ENCODE assay signal across 24 mouse cellular contexts in the genomic region with DNA sequence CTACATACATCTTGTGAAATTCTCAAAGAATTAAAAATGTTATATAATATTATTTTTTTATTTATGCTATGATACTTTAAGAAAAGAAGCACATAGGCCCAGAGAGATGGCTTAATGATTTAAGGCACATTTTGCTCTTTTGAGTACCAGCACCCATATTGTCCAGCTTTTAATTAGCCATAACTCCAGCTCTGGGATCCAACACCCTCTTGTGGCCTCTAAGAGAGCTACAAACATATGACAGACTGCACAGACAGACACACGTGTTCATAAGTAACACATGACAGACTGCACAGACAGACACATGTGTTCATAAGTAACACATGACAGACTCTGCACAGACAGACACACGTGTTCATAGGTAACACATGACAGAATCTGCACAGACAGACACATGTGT.
"Had no signal": no experiment of that assay in that cellular context is flagged by ENCODE, and none has a peak within 500 bp of the region (broad histone marks: within the 10 kb centered on the region; RNA-seq: fewer than 3 reads in every experiment).

No protein-coding gene starts in this region.

- H3K27ac ChIP-seq: heart, adult 2 months; heart, embryonic 13.5 days; heart, embryonic 15.5 days; hindbrain, embryonic 13.5 days; hindbrain, embryonic 15.5 days; kidney, embryonic 15.5 days; limb, embryonic 13.5 days; limb, embryonic 15.5 days; liver, embryonic 13.5 days; liver, embryonic 15.5 days had no signal

- H3K36me3 ChIP-seq: heart, embryonic 13.5 days; heart, embryonic 15.5 days; hindbrain, embryonic 13.5 days; hindbrain, embryonic 15.5 days; kidney, embryonic 15.5 days; limb, embryonic 13.5 days; limb, embryonic 15.5 days; liver, embryonic 13.5 days; liver, embryonic 15.5 days had no signal

- H3K4me1 ChIP-seq: hindbrain, embryonic 15.5 days; liver, embryonic 15.5 days had no signal

- H3K9ac ChIP-seq: heart, embryonic 13.5 days; heart, embryonic 15.5 days; hindbrain, embryonic 13.5 days; hindbrain, embryonic 15.5 days; kidney, embryonic 15.5 days; limb, embryonic 13.5 days; limb, embryonic 15.5 days; liver, embryonic 13.5 days; liver, embryonic 15.5 days had no signal

- H3K27me3 ChIP-seq: heart, embryonic 13.5 days; heart, embryonic 15.5 days; hindbrain, embryonic 13.5 days; hindbrain, embryonic 15.5 days; kidney, embryonic 15.5 days; limb, embryonic 15.5 days; liver, embryonic 13.5 days; liver, embryonic 15.5 days had no signal

- H3K9me3 ChIP-seq: heart, embryonic 13.5 days; heart, embryonic 15.5 days; hindbrain, embryonic 13.5 days; hindbrain, embryonic 15.5 days; kidney, embryonic 15.5 days; limb, embryonic 13.5 days; limb, embryonic 15.5 days; liver, embryonic 13.5 days; liver, embryonic 15.5 days had no signal

- H3K4me2 ChIP-seq: heart, embryonic 11.5 days; heart, embryonic 13.5 days; heart, embryonic 15.5 days; hindbrain, embryonic 13.5 days; hindbrain, embryonic 15.5 days; kidney, embryonic 15.5 days; limb, embryonic 13.5 days; limb, embryonic 15.5 days; liver, embryonic 13.5 days; liver, embryonic 15.5 days had no signal

- H3K4me3 ChIP-seq: heart, adult 2 months; heart, embryonic 13.5 days; heart, embryonic 15.5 days; hindbrain, embryonic 13.5 days; hindbrain, embryonic 15.5 days; kidney, embryonic 15.5 days; limb, embryonic 13.5 days; limb, embryonic 15.5 days; liver, embryonic 13.5 days; liver, embryonic 15.5 days had no signal

- DNase-seq: gastrocnemius, postnatal 14 days; gastrocnemius, postnatal 36 days; heart, adult 11 months; heart, adult 2 months; heart, postnatal 14 days; heart, postnatal 36 days; kidney, adult 11 months; kidney, adult 2 months; kidney, adult 9 months; kidney, postnatal 10 days; kidney, postnatal 36 days; layer of hippocampus, adult 9-11 months; layer of hippocampus, postnatal 36 days; left cerebral cortex, postnatal 4 days; liver, embryonic 13.5 days had no signal
